Mouse (Mus musculus): ENCODE results near the gene Methig1. TPM values are rescaled to one million over a fixed set of nuclear protein-coding genes. Genes with fewer than 3 reads are reported as not detected.
A peak's percentile ranks its signal among the peaks of the same experiment; 100 is the strongest.
"Not testable (repeated sequence)": the region's sequence is repeated elsewhere in the genome, so short reads cannot be mapped to it uniquely, and the experiment has no call there.

The Methig1 gene
- polyA plus RNA-seq (2017; shearing (Covaris generic)) = not detected

DNA sequence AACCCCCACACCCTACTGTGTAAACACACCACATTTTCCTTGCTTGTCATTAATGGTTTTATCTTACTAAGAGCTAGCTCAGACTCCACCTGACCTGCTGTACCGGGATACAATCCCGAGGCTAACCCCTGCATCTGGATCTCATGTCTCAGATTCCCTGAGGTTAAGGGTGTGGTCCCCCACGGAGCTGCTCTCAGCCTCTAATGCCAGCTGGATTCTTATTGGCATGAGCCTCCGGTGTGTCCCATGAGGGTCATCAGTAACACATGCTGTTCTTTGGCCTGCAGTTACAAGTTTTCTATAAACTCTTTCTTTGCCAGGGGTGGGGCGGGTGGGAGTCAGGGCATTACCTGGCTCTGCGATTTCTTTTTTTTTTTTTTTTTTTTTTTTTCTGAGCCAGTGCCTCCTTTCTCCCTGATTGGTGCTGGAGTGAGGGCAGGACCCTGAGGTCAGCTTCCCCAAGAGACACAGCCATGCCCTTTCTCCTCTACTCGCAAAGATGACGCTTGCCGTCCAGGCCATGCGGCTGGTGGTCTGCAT, at the start of gene Methig1, which contains the start of gene Mettl7a2:
Gene Methig1 (plus strand): TSS at position 439 of the 540 bp plus-strand sequence.
Gene Mettl7a2 (plus strand): TSS at position 490 of the 540 bp plus-strand sequence.
- ATAC-seq = no peak

- ATAC-seq = no peak
These were observed 49.4 kb upstream of the Methig1 start for GRCm38 (mm10) chr15:100303428-100304018.

- ATAC-seq = peak; percentile 74
These were observed 48.6 kb upstream of the Methig1 start, which contains the start of gene Mettl7a1 for GRCm38 (mm10) chr15:100304019-100304991. TSS of gene Mettl7a1 (plus strand) at chr15:100304140.

- ATAC-seq = no peak
These were observed 46.7 kb upstream of the Methig1 start for GRCm38 (mm10) chr15:100306201-100306600.

DNA sequence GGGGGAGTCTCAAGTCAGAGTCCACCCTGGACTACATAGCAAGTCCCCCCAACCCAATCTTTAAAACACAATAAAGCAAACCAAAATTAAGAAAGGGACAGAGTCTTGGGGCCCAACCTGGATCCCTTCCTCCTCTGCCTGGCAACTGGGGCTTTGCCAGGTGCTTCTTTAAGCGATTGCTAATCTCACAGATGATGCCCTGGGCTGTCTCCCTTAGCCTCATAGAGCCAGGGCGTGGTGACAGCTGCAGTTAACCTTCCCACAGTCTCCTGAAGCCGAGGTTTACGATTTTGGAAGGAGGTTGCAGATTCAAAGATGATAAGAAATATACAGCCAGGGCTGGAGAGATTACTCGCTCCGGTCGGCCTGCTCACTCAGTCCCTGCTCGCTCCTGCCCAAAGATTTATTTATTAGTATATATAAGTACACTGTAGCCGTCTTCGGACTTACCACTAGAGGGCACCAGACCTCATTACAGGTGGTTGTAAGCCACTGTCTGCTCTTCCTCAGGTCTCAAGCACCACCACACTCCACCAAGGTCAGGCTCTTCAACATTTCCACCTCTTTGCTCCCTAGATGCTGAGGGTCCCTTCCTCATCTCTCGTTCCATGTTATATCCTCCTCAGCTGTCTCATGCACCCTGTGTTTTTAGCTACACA, 45.4 kb upstream of the Methig1 start:
- ATAC-seq = not testable (repeated sequence)

- peak; percentile 96 for ATAC-seq
These were observed 40.6 kb upstream of the Methig1 start for GRCm38 (mm10) chr15:100312346-100312745.

- no peak for ATAC-seq
These were observed 38.4 kb upstream of the Methig1 start for GRCm38 (mm10) chr15:100314448-100315145.

- not testable (repeated sequence) for ATAC-seq
These were observed 34.8 kb upstream of the Methig1 start for GRCm38 (mm10) chr15:100318014-100318671.

- ATAC-seq = no peak
These were observed 33.1 kb upstream of the Methig1 start for GRCm38 (mm10) chr15:100319884-100320283.

GRCm38 (mm10) chr15:100320295-100320905, 32.5 kb upstream of the Methig1 start:
- ATAC-seq = no peak

- no peak for ATAC-seq
These were observed 31.8 kb upstream of the Methig1 start for GRCm38 (mm10) chr15:100321134-100321533.

GRCm38 (mm10) chr15:100324021-100324591, 28.8 kb upstream of the Methig1 start:
- no peak for ATAC-seq

GRCm38 (mm10) chr15:100325235-100325634, 27.7 kb upstream of the Methig1 start:
- no peak for ATAC-seq

DNA sequence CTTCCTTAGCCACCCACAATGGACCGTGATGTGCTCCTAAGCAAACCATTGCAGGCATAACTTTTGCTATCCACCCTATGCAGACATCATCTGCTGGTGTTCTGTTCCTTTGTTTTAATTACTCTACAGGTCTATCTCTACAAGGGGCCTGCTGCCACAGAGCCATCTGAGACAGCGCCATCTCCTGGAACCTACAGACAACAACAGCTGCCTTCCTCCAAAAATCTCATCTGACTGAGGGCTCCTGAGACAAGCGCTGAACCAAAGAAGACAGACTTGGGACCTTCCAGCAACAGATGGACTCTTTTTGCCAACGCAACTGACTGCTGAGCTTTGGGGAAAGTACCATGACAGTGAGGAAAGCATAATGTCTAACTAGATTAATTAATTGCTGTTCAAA, 24.9 kb upstream of the Methig1 start:
- ATAC-seq = not testable (repeated sequence)

- not testable (repeated sequence) for ATAC-seq
These were observed 23.6 kb upstream of the Methig1 start for GRCm38 (mm10) chr15:100329336-100329735.

DNA sequence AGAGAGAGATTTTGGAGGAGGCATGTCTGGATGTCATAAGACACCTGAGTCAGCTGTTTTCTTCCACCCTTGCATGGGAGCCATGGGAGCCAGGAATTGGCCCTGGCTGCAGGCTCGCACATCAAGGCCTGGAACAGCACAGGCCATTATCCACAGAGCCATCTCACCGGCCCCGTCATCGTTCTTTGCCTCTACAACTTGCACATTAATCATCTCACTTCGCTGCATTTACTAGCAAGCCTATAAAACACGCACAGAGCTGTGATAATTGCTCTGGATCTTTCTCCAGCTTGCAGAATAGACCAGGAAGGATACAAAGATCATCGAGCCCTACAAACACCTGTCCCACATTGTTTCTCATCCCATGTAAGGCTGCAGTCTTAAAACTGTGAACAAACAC, 22.2 kb upstream of the Methig1 start:
- no peak for ATAC-seq

- ATAC-seq = not testable (repeated sequence)
These were observed 20.6 kb upstream of the Methig1 start for GRCm38 (mm10) chr15:100332077-100332961.

DNA sequence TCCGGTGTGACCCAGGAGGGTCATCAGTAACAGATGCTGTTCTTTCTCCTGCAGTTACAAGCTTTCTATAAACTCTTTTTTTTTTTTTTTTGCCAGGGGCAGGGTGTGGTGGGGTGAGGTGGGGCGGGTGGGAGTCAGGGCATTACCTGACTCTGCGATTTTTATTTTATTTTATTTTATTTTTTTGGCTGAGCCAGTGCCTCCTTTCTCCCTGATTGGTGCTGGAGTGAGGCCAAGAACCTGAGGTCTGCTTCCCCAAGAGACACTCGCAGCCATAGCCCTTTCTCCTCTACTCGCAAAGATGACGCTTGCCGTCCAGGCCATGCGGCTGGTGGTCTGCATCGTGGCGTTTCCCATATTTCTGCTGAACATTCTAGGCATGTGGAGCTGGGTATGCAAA, 18.3 kb upstream of the Methig1 start, which contains the start of gene Mettl7a3:
Gene Mettl7a3 (plus strand): TSS at position 301 of the 400 bp plus-strand sequence.
- ATAC-seq = no peak

GRCm38 (mm10) chr15:100337328-100337727, 15.6 kb upstream of the Methig1 start:
- ATAC-seq = not testable (repeated sequence)

All from activated CD4-positive, CD25-positive, alpha-beta regulatory T cell, adult 4 months (primary cell).